Mouse (Mus musculus) heart, postnatal 25 days (tissue): ENCODE measurements around the gene Ell2. TPM values are rescaled to one million over a fixed set of nuclear protein-coding genes. Genes with fewer than 3 reads are reported as not detected.

Experiments
- DNase-seq: peaks from one replicate; pipeline ENCODE4 v3.0.0; 2022; ENCODE audit warnings: low spot score
- intact Hi-C: fragments of 180-260 bp; cut with DNase I; formaldehyde crosslinking; loops from one replicate; pipeline ENCODE4 v1.15.1; 2025
- total RNA-seq, 2 experiments: library from RNA; stranded (reverse); gene quantifications; 2 replicates each; pipeline ENCODE4 v1.2.3; 2021

The Ell2 gene
- total RNA-seq, 2 experiments from 2014 or later = 13.9 to 20.9 TPM

- intact Hi-C loops = loop anchor here (10.0 kb wide), 1 partner anchor 289 kb away; no protein-coding TSS in a partner anchor
- DNase-seq = no peak
Measured at GRCm38 (mm10) chr13:75793863-75794629, 87.5 kb downstream of the Ell2 start.

GRCm38 (mm10) chr13:75797369-75798141, 91.0 kb downstream of the Ell2 start:
- intact Hi-C loops = loop anchor here (1.0 to 10.0 kb wide), 5 partner anchors 80 to 935 kb away; partner anchors contain the start of gene Ell2
- DNase-seq = peak; percentile 78

- no peak for DNase-seq
Measured at GRCm38 (mm10) chr13:75798413-75799302, 92.1 kb downstream of the Ell2 start.

GRCm38 (mm10) chr13:75799421-75799820, 92.9 kb downstream of the Ell2 start:
- intact Hi-C loops = loop anchor here (2.0 to 10.0 kb wide), 4 partner anchors 78 to 937 kb away; partner anchors contain the start of gene Ell2
- no peak for DNase-seq

More at GRCm38 (mm10) chr13:75798413-75799302, 92.1 kb downstream of the Ell2 start:
- intact Hi-C loops = loop anchor here (1.0 to 10.0 kb wide), 5 partner anchors 79 to 936 kb away; partner anchors contain the start of gene Ell2

GRCm38 (mm10) chr13:75807969-75808368, 101.4 kb downstream of the Ell2 start:
- intact Hi-C loops = no loop called here
- no peak for DNase-seq

- no peak for DNase-seq
- intact Hi-C loops = no loop called here
Measured at GRCm38 (mm10) chr13:75809957-75810356, 103.4 kb downstream of the Ell2 start.

GRCm38 (mm10) chr13:75817183-75817582, 110.6 kb downstream of the Ell2 start:
- no peak for DNase-seq
- intact Hi-C loops = no loop called here

GRCm38 (mm10) chr13:75818486-75818885, 111.9 kb downstream of the Ell2 start:
- intact Hi-C loops = no loop called here
- no peak for DNase-seq

GRCm38 (mm10) chr13:75818945-75819706, 112.6 kb downstream of the Ell2 start:
- intact Hi-C loops = no loop called here
- DNase-seq = no peak

GRCm38 (mm10) chr13:75819898-75820297, 113.3 kb downstream of the Ell2 start:
- intact Hi-C loops = no loop called here
- no peak for DNase-seq

Other genes starting within 250 kb of the Ell2 start
- gene Glrx, start 133.1 kb downstream of the Ell2 start, total RNA-seq = 10 to 100 TPM; 46.9 to 49.4 TPM
- gene Rhobtb3, start 237.2 kb downstream of the Ell2 start, total RNA-seq = 10 to 100 TPM; 14.5 to 16.3 TPM